Mouse (Mus musculus) MEL (cell line): ENCODE measurements around the gene Nr6a1.

Source experiments
- CTCF ChIP-seq, 3 experiments: IDR thresholded peaks in 2 of 3; conservative IDR thresholded peaks in 1 of 3; 2 replicates each; pipeline ENCODE4 v1.5.1; 2011 to 2012; ENCODE audit warnings: low read length in 3 of 3, low read depth in 2 of 3, mild to moderate bottlenecking in 2 of 3, improper control_type of control experiment in 1 of 3, inconsistent platforms in 1 of 3, mixed read lengths in 1 of 3, moderate library complexity in 1 of 3; ENCODE audit not compliant: control insufficient read depth in 1 of 3, insufficient read depth in 1 of 3, poor library complexity in 1 of 3, severe bottlenecking in 1 of 3
- E2F4 ChIP-seq: IDR thresholded peaks from 2 replicates; pipeline ENCODE4 v1.6.1; 2011; ENCODE audit warnings: low read depth, low read length, improper control_type of control experiment, borderline replicate concordance
- EP300 ChIP-seq, 2 experiments: IDR thresholded peaks; 2 replicates each; pipeline ENCODE4 v1.6.1; 2011; ENCODE audit warnings: improper control_type of control experiment in 2 of 2, low read length in 2 of 2, low read depth in 1 of 2, mild to moderate bottlenecking in 1 of 2
- ETS1 ChIP-seq: IDR thresholded peaks from 2 replicates; pipeline ENCODE4 v1.6.1; 2012; ENCODE audit warnings: low read depth, mild to moderate bottlenecking, inconsistent platforms, low read length, improper control_type of control experiment, moderate library complexity
- GATA1 ChIP-seq: IDR thresholded peaks from 2 replicates; pipeline ENCODE4 v1.6.1; 2011; ENCODE audit warnings: low read depth, low read length, improper control_type of control experiment
- KAT2A ChIP-seq: conservative IDR thresholded peaks from 2 replicates; pipeline ENCODE4 v1.6.1; 2012; ENCODE audit warnings: low read depth, low read length, improper control_type of control experiment, inconsistent platforms
- MXI1 ChIP-seq: IDR thresholded peaks from 2 replicates; pipeline ENCODE4 v1.6.1; 2011; ENCODE audit warnings: mild to moderate bottlenecking, low read depth, low read length, improper control_type of control experiment
- POLR2A ChIP-seq, 2 experiments: IDR thresholded peaks; 2 replicates each; pipeline ENCODE4 v1.6.1; 2011 to 2012; ENCODE audit warnings: low read length in 2 of 2, mild to moderate bottlenecking in 2 of 2, control low read depth in 1 of 2, improper control_type of control experiment in 1 of 2, low read depth in 1 of 2, moderate library complexity in 1 of 2; ENCODE audit not compliant: control insufficient read depth in 1 of 2, insufficient read depth in 1 of 2, poor library complexity in 1 of 2
- SMC3 ChIP-seq: IDR thresholded peaks from 2 replicates; pipeline ENCODE4 v1.6.1; 2011; ENCODE audit warnings: low read depth, low read length, improper control_type of control experiment
- UBTF ChIP-seq: IDR thresholded peaks from 2 replicates; pipeline ENCODE4 v1.6.1; 2012; ENCODE audit warnings: low read depth, mild to moderate bottlenecking, inconsistent platforms, low read length, improper control_type of control experiment, moderate library complexity, borderline replicate concordance; ENCODE audit not compliant: insufficient read depth
- ZC3H11A ChIP-seq: IDR thresholded peaks from 2 replicates; pipeline ENCODE4 v1.6.1; 2012; ENCODE audit warnings: low read depth, mild to moderate bottlenecking, inconsistent platforms, low read length, improper control_type of control experiment

DNA sequence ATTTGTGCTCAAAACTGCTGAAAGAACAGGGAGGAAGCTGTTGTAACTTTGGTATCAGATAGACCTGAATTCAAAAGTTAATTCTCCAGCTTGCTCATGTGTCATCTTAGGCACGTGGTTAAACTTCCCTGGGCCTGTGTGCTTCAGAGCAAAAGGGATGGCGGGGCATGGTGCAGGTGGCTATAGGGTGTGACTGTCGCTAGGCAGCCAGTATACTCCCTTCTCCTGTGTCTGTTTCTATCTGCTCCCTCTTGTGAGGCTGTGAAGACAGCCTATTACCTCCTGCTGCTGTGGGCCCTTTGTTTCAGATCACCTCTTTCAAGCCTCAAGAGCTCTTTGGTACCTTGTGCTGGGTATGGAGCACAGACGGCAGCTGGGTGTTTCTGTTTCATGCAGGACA, 205.4 kb downstream of the Nr6a1 start:
- TF ChIP-seq SMC3 (no peak), CTCF (IDR thresholded peaks at IDR 0.05 in 2 of 3, conservative IDR thresholded peaks at IDR 0.05 in 1 of 3; ENCODE audit: control insufficient read depth in 1 of 3, insufficient read depth in 1 of 3, low read depth in 2 of 3, low read length in 3 of 3, poor library complexity in 1 of 3, severe bottlenecking in 1 of 3) (no peak), GATA1 (no peak), ZC3H11A (no peak), MXI1 (peak; percentile 39; the same call in 1 of the 2 replicates), KAT2A (no peak), ETS1 (no peak), POLR2A (IDR thresholded peaks at IDR 0.05; ENCODE audit: control insufficient read depth in 1 of 2, insufficient read depth in 1 of 2, low read depth in 1 of 2, low read length in 2 of 2, poor library complexity in 1 of 2) (no peak), E2F4 (no peak), UBTF (no peak), EP300 (IDR thresholded peaks at IDR 0.05; ENCODE audit: low read depth in 1 of 2, low read length in 2 of 2) (no peak)
